Mouse (Mus musculus): ENCODE data around the gene Oasl2. TPM values are rescaled to one million over a fixed set of nuclear protein-coding genes. Genes with fewer than 3 reads are reported as not detected.

The Oasl2 gene
- total and polyA plus RNA-seq, 3 experiments: 0.31 TPM; not detected in 2

GRCm38 (mm10) chr5:114921551-114922365 lies 25.0 kb downstream of the Oasl2 start (continued):
- TF ChIP-seq GABPA (IDR thresholded peaks at IDR 0.05; ENCODE audit: insufficient replicate concordance, low read depth, low read length) (no peak), TBP (conservative IDR thresholded peaks at IDR 0.05; ENCODE audit: low read depth, low read length) (peak; percentile 87), PAX5 (IDR thresholded peaks at IDR 0.05; ENCODE audit: low read length) (no peak), POLR2AphosphoS2 (IDR thresholded peaks at IDR 0.05; ENCODE audit: low read depth, low read length) (no peak), MAFK (IDR thresholded peaks at IDR 0.05; ENCODE audit: insufficient replicate concordance, low read length) (0 out of 2 replicates have a peak, but pooled peaks have one; percentile 32), ELF1 (IDR thresholded peaks at IDR 0.05; ENCODE audit: low read depth, low read length) (peak; percentile 73), MYC (IDR thresholded peaks at IDR 0.05; ENCODE audit: low read depth, low read length) (peak; percentile 90), EP300 (IDR thresholded peaks at IDR 0.05; ENCODE audit: low read length) (peak; percentile 59), MXI1 (IDR thresholded peaks at IDR 0.05; ENCODE audit: low read depth, low read length) (peak; percentile 77), ZKSCAN1 (IDR thresholded peaks at IDR 0.05; ENCODE audit: borderline replicate concordance, low read depth, low read length) (no peak), CHD1 (IDR thresholded peaks at IDR 0.05; ENCODE audit: low read depth, low read length) (no peak), TCF12 (IDR thresholded peaks at IDR 0.05; ENCODE audit: low read depth, low read length) (peak; percentile 61; the same call in 1 of the 2 replicates), MAX (IDR thresholded peaks at IDR 0.05; ENCODE audit: low read length) (peak; percentile 93), ZNF384 (IDR thresholded peaks at IDR 0.05; ENCODE audit: low read depth, low read length) (0 out of 2 replicates have a peak, but pooled peaks have one; percentile 2), MEF2A (IDR thresholded peaks at IDR 0.05; ENCODE audit: borderline replicate concordance, low read depth, low read length) (peak; percentile 75), NELFE (IDR thresholded peaks at IDR 0.05; ENCODE audit: low read depth, low read length) (peak; percentile 42), NRF1 (IDR thresholded peaks at IDR 0.05; ENCODE audit: low read depth, low read length) (no peak)

- no peaks in the 10 kb centered on the region for H3K36me3 ChIP-seq (replicated peaks in 1 of 2; ENCODE audit: control insufficient read depth in 1 of 2, insufficient read depth in 1 of 2, low read length in 1 of 2)
- no peak for DNase-seq (ENCODE audit: extremely low read depth)
- H3K4me1 ChIP-seq (ENCODE audit: control insufficient read depth in 1 of 2, insufficient read depth in 2 of 2): peaks cover 11 to 21% of the 10 kb centered on the region in 2 experiments
- H3K4me2 ChIP-seq (ENCODE audit: insufficient read depth, low read depth, poor library complexity, severe bottlenecking): peak overlapping the region; percentile 79
- H3K9me3 ChIP-seq (replicated peaks; ENCODE audit: low read length): no peaks in the 10 kb centered on the region
- H3K79me2 ChIP-seq (replicated peaks; ENCODE audit: control insufficient read depth, extremely low read depth, insufficient read depth, poor library complexity, severe bottlenecking): no peaks in the 10 kb centered on the region
- no peaks in the 10 kb centered on the region for H3K27me3 ChIP-seq (replicated peaks)
- no peak overlapping the region for H3K27ac ChIP-seq (ENCODE audit: insufficient read depth, low read depth)
- in situ Hi-C loops (cut with MboI; ENCODE audit: low pct_ligation_motif_present, low pct_unique_long_range_greater_than_20kb, low sequenced_read_pairs) (loop anchor here (25.0 kb wide), 1 partner anchor 210 kb away; the partner anchor contains the start of gene Tchp), dilution Hi-C loops (cut with MboI; ENCODE audit: extremely low pct_ligation_motif_present, extremely low pct_unique_long_range_greater_than_20kb, low sequenced_read_pairs) (no loop called here)
- TF ChIP-seq TCF12 (IDR thresholded peaks at IDR 0.05; ENCODE audit: low read depth, low read length): no peak
- no peak for TF ChIP-seq IRF4 (IDR thresholded peaks at IDR 0.05; ENCODE audit: low read depth, low read length)
- no peak for TF ChIP-seq ELF1 (IDR thresholded peaks at IDR 0.05; ENCODE audit: low read depth, low read length)
- no peak for TF ChIP-seq EP300 (IDR thresholded peaks at IDR 0.05; ENCODE audit: low read length)
- TF ChIP-seq MEF2A (IDR thresholded peaks at IDR 0.05; ENCODE audit: borderline replicate concordance, low read depth, low read length): no peak
- TF ChIP-seq ZKSCAN1 (IDR thresholded peaks at IDR 0.05; ENCODE audit: borderline replicate concordance, low read depth, low read length): no peak
- TF ChIP-seq JUN (IDR thresholded peaks at IDR 0.05; ENCODE audit: insufficient read depth, low read depth, low read length): no peak
- no peak for TF ChIP-seq CHD1 (IDR thresholded peaks at IDR 0.05; ENCODE audit: low read depth, low read length)
- TF ChIP-seq RAD21 (IDR thresholded peaks at IDR 0.05; ENCODE audit: low read depth, low read length): no peak
- no peak for TF ChIP-seq SMC3 (IDR thresholded peaks at IDR 0.05; ENCODE audit: low read depth, low read length)
- TF ChIP-seq MAX (IDR thresholded peaks at IDR 0.05; ENCODE audit: low read length): no peak
- no peak for TF ChIP-seq MAZ (IDR thresholded peaks at IDR 0.05; ENCODE audit: low read depth, low read length)
- TF ChIP-seq POLR2AphosphoS2 (IDR thresholded peaks at IDR 0.05; ENCODE audit: low read depth, low read length): no peak
- no peak for TF ChIP-seq NRF1 (IDR thresholded peaks at IDR 0.05; ENCODE audit: low read depth, low read length)
- H3K9ac ChIP-seq (ENCODE audit: insufficient read depth, low read depth): peak overlapping the region; percentile 39
- H3K4me3 ChIP-seq (replicated peaks in 1 of 3; ENCODE audit: low read depth in 2 of 3, low read length in 2 of 3, poor library complexity in 1 of 3): peak overlapping the region in 2 of 3 experiments; percentile 4 to 42
Measured at GRCm38 (mm10) chr5:114922366-114922731, 25.6 kb downstream of the Oasl2 start.
